Mouse (Mus musculus) cerebellum, adult 2 months (tissue): ENCODE results near the gene Alg5.
A peak's percentile ranks its signal among the peaks of the same experiment; 100 is the strongest.

Experiments used
- CTCF ChIP-seq: fragments of 200-500 bp; IDR thresholded peaks from 2 replicates; pipeline ENCODE4 v1.5.1; 2011; ENCODE audit warnings: low read depth, mild to moderate bottlenecking, control low read depth, low read length, moderate library complexity, borderline replicate concordance; ENCODE audit not compliant: insufficient read depth
- POLR2A ChIP-seq: fragments of 200-500 bp; IDR thresholded peaks from 2 replicates; pipeline ENCODE4 v1.6.1; 2011; ENCODE audit warnings: low read length, control low read depth, borderline replicate concordance; ENCODE audit not compliant: insufficient read depth

DNA sequence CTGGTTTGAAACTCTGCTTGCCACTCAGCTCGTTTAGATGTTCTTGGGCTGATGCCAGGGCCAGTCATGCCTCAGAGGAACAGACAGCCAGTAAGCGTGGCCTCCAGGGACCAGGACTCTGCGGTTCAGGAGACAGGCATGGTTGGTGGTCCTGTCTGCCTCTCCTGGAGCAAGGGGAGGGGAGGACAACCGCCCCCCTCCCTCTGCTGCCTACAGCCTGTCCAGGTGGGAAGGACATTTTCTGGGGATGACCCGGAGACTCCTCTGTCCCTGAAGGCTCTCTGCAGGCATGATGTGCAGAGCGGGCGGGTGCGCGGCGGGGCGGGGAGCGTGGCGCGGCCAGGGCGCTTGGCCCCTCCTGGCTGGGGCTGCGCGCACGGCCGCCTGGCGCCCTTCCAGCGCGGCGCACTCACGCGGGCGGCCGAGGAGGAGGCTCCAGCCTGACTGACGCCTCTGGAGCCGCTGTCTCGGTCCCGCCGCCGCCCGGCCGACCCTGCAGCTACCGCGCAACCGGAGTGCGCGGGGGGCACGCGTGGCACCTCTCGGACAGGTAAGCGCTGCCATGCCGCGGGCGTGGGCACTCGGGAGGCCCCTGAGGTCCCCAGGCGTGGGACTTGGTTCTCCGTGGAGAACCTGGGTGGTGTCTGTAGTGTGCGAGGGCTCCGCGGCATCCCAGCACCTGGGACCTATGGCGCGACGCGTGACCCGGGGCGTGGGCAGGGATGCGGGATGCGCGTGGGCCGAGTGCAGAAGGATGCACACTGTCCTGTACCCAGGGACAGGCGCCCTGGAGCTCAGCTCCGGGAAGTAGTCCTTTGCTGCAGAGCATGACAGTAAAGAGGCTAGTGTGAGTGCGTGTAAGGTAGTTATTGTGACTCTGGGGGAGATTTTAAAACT lies 20.1 kb downstream of the Alg5 start, which contains the start of gene Smad9:
- TF ChIP-seq CTCF (no peak), POLR2A (0 out of 2 replicates have a peak, but pooled peaks have one; percentile 34)
